Mouse (Mus musculus) CD8-positive naive resting alpha-beta T cell, adult 2 months (primary cell): Measurements from ENCODE around the gene Cacnb3.
"Not testable (repeated sequence)": the region's sequence is repeated elsewhere in the genome, so short reads cannot be mapped to it uniquely, and the experiment has no call there.

Experiments used
- DNase-seq, 2 experiments: peaks; one replicate each; pipeline ENCODE4 v3.0.0; 2022; ENCODE audit warnings: low read depth in 2 of 2, low spot score in 2 of 2

Cacnb3 gene

DNA sequence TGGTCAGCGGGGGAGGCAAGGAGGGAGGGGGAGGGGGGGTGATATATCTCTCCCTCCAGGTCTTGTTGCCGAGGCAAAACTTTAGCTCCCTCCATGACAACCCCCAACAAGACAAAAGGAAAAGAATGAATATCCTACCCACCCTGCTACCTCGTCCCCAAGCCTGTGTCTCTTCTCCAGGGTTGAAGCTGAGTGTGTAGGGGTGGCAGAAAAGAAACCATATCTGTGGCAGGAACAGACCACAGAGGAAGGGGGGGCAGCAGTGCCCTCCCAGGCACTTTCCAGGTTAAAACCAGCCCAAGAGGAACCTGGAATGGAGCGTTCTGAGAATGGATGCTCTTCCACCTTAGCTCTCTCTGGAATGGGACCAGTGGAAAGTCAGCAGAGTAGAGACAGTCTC lies at the start of gene Cacnb3:
TSS of gene Cacnb3 (plus strand) at position 301 of the 400 bp plus-strand sequence.
- DNase-seq: no peak

DNA sequence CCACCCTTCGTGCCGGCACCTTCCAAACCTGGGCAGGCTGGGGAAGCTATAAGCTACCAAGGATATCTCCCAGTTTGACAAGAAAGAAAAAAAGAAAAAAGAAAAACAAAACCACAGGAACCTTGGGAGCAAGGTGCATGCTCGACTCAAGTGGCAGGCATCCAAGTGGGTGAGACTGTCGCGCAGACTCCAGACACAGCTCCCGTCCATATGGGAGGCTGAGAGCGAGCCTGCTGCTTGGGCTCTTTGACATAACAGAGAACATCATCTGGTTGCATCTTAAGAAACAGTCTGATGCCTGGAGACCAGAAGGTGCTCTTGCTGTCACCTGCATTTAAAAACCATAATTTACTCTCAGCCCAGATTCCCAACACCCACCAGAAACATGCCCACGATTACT lies 48.2 kb upstream of the Cacnb3 start:
- no peak for DNase-seq

- no peak for DNase-seq
Observed at GRCm38 (mm10) chr15:98582996-98583395, 47.6 kb upstream of the Cacnb3 start.

GRCm38 (mm10) chr15:98585421-98585820 lies 45.2 kb upstream of the Cacnb3 start:
- DNase-seq: no peak

GRCm38 (mm10) chr15:98586141-98586540 lies 44.5 kb upstream of the Cacnb3 start:
- not testable (repeated sequence) for DNase-seq

DNA sequence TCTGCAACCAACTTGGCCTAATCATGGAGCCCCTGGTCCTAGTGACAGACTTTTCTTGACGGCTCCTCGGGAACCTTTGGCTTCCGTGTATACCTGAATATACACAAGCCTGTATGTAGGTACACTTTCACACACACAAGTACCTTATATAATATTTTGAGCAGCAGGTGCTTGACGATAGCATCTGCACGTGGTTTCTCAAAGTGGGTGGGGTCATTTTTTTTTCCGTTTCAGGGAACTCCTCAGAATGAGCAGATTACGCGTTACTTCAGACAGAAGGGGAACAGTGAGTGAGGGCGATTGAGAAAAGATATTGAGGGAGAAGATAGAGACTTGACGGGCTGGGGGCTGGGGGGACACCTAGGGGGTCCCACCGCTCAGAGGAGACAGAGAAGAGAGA lies 42.9 kb upstream of the Cacnb3 start:
- no peak for DNase-seq

GRCm38 (mm10) chr15:98589640-98590336 lies 40.9 kb upstream of the Cacnb3 start:
- no peak for DNase-seq

GRCm38 (mm10) chr15:98591396-98591795 lies 39.2 kb upstream of the Cacnb3 start:
- no peak for DNase-seq

DNA sequence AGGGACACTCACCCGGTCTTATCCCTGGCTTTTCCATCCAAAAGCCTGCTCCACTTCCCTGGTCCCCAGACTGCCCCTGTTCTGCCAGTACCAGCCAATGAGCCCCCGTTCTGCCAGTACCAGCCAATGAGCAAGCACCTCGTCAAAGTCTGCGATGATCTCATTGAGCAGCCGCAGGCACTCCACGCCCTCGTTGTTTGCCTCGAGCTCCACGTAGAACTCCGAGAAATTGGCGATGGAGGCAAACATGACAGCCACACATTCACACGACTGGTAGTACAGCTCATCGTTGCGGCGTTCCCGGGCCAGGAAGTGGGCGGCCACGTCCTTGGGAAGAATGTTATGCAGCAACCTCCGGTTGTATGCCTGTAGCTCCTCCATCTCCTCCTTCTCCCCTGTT lies 36.4 kb upstream of the Cacnb3 start:
- DNase-seq: no peak

GRCm38 (mm10) chr15:98595049-98595448 lies 35.6 kb upstream of the Cacnb3 start:
- no peak for DNase-seq

GRCm38 (mm10) chr15:98596609-98597008 lies 34.0 kb upstream of the Cacnb3 start:
- no peak for DNase-seq

DNA sequence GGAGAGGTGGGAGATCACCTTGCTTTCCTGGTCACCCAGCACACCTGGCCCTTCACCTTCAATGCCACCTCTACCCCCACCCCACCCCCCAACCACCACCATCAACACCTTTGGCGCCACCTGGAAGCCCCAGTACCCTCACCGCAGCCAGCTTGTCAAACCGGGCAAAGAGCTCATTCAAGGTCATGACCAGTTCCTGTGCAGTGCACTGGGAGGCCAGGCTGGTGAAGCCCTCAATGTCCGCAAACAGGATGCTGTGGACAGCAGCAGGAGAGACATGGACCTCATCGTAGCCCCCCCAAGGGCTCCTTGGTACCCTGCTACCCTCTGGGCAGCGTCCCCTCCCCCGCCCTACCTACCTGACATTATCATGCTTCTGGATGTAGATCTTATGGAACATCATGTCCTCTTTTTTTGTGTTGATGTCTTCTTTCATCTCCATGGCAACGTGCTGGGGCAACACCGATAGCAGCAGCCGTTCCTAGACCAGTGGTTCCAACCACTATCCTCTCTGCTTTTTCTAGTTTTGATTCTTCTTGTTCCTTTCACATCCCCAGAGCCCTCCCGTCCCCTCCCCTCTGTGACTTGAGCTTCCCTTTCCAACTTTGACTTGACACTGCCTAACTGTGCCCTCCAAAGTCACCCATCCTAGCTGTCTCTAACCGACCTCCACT lies 30.5 kb upstream of the Cacnb3 start:
- DNase-seq: no peak

DNA sequence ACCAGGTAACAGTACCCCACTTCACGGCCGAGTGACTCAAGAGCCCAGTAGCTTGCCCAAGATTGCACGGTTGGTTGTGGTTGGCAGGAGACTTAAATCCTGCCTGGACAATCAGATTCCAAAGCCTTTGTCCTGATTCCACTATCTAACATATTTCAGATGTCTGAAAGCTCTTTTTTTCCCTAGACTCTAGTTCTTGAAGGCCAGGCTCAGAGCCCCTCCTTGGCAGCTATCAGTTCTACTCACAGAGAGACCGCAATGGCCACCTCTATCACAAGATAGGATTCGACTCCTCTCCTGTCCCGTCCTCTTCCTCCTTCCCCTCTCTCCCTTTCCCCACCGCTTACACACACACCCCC lies 28.8 kb upstream of the Cacnb3 start:
- DNase-seq: no peak

DNA sequence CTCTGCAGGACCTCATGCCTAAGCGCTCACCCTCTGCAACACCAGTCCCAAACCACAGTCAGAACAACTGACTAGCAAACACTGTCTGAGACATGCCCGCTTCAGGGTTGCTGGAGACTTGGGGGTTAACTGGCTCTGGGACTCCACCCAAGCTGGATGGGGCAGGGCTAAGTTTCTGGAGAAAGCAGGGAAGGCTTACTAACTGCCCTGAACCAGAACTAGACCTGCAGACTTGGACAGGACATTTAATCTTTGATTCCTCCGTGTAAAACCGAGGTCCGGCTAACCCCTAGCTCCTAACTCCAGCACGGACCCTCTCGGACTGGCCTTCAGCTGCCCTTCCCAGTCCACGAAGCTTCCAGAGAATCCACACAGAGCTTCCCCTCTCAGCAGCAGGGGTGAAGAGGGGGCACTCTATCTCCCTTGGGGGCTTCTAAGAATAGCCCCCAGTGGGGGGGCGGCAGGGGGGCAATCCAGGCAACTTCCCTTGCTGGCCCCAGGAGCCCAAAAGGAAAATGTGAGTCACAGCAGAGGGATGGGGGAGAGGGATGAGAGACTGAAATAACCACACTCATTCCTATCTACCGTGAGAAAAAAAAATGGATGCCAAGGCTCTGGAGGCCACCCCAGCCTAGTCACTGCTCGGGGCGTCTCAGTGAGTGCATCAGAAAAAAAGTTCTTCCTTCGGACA lies 28.3 kb upstream of the Cacnb3 start:
- DNase-seq: no peak

DNA sequence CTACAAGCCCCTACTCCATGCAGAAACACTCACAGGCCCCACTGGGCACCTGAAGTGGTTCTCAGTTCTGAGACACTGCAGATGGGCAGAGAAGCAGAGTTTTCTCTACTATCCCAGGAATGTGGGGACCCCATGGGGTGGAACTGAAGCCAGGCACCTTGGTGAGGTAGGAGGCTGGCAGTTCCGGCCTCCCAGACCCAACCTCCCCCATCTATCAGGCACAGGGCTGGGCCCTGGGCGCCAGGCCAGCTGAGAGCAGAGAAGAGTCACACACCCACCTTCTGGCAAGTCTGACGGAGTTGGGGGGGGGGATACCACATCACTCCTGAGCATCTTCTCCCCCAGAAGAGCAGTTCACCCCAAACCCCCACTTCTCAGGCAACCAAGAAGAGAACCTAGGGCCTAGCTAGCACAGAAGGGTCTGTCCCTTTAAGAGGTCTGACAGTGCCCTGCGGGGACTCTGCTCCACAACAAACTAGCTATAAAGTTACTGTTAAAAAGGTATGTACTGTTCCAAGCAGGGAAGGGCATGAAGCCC lies 27.6 kb upstream of the Cacnb3 start:
- DNase-seq: no peak

DNA sequence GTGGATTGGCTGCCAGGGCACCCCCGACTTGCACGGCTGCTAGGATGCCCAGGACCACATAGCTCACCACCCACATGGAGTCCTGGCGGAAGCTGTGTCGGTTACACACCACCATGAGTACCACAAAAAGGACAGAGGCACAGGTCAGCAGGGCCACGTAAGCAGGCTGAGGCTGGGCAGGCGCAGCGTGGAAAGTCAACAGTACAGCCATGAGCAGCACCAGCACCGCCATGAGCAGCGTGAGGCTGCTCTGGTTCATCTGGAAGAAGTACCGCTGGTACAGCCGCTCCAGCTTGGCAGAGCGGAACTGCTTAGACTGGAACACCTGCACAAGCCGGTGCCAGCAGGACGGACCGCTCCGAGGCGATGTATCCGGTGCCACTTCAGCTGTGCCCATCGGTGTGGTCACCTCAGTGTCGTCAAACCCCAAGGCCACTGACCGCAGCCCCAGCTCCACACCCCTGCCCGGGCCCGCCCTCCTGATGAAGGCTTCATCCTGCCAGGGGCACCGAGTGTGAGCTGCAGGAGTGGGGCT lies 26.5 kb upstream of the Cacnb3 start:
- no peak for DNase-seq

DNA sequence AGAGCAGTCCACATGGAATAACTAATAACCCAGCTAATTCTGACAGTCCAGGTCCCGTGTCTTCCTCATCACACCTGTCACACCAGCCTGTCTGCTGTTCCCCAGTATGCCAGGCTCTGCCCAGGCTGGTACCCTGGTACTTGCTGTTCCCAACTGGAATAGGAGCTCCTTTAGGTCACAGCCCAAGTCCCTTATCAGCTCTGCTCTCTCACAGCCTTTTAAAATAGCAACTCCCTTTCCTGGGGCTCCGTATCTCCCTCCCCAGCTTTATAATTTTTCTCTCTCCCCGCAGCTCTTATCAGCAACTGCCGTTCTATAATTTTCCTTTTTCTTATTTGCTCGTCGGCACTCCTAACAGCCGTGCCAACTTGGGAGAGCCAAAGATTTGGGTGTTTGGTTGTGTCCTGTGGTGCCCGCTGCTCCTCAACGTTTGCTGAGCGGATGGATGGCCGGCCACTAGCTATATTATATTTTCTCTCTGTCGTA lies 24.5 kb upstream of the Cacnb3 start:
- no peak for DNase-seq

DNA sequence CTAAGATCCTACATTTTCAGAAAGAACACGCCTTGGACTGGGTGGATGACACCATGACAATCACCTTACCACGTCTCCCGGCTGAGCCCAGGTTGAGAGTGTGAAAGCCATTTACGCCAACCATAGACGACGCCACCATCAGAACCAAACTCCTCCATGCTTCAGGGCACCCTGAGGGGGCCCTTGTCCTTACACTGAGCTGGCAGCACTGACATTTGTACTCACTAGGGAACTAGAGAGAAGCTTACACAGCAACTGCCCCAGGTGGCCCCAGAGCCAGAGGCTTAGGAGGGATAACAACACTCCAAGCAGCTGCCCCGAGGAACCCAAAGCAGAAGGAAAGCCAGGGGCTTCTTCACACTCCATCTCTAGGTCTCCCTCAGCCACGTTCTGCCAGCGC lies 23.9 kb upstream of the Cacnb3 start:
- DNase-seq: no peak

- no peak for DNase-seq
Observed at GRCm38 (mm10) chr15:98607557-98607956, 23.1 kb upstream of the Cacnb3 start.

DNA sequence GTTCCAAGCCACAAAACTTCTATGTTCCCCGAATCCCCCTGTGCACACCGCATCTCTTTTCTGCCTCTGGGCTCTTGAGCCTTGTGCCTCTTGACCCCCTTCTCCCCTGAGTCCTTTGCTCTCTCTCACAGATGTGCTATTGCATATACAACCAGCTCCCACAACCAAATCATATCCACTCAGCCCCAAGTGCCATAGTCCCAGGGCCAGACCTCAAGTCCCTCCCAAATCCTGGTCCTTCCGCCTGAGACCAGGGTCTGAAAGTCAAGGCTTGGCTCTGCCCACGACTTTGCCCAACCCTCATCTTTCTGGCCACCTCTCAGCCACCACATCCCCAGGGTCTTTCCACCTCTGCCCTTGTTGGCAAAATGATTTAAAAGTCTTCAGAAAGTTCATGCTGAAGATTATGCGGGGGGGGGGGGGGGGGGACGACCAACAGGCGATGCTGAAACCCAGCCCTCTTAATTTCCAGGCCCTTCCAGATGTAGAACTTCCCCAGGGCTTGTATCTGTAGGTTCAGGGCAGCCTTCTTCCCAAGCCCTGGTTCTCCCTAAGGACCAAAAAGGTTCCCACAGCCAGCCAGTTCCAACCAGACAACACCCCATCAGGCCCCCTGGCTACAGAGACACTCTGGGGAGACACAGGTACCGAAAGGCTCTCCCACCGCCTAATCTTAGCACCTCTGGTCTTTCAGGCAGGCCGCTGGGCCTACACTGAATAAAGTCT lies 22.4 kb upstream of the Cacnb3 start:
- DNase-seq: no peak

DNA sequence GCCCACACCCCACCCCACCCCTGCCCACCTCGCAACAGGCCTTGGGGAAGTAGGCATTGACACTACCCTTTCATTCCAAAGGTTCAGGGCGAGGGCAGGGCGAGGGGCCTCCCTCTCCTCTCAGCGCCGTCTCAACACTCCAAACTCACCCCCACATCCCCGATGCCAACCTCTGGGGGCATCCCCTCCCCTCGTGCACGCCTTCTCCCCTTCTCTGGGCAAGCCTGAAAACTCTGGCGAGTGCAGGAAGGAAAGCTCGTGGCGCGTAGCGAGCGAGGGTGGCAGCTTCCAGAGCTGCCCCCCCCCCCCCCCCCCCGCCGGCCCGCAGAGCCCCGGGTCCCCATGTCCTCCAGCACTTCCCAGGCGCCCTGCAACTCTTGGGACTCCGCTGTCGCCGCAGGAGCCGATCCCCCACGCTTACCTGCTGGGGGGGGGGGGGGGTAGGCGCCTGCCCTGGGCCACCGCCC lies 21.8 kb upstream of the Cacnb3 start:
- peak in 1 of 2 experiments; percentile 24 for DNase-seq
